Mouse (Mus musculus): ENCODE data around the gene Cldn11. TPM values are rescaled to one million over a fixed set of nuclear protein-coding genes. Genes with fewer than 3 reads are reported as not detected.

Gene Cldn11
- polyA plus RNA-seq, 1 experiment from 2014 or later, result 43.5 TPM

GRCm38 (mm10) chr3:31191402-31191801, 41.7 kb downstream of the Cldn11 start:
- 68% methylated on average over 10 of the region's 10 CpGs for WGBS
- no peak overlapping the region for H3K4me3 ChIP-seq (replicated peaks; ENCODE audit: low read length)
- no peak overlapping the region for H3K27ac ChIP-seq (ENCODE audit: low read length)
- ATAC-seq, result no peak
- H3K4me2 ChIP-seq (ENCODE audit: low read length), result no peak overlapping the region
- H3K9ac ChIP-seq (replicated peaks; ENCODE audit: low read depth, low read length), result no peak overlapping the region
- no peaks in the 10 kb centered on the region for H3K36me3 ChIP-seq (ENCODE audit: control insufficient read depth, insufficient read depth)
- H3K4me1 ChIP-seq (replicated peaks; ENCODE audit: control insufficient read depth, insufficient read depth, low read length), result no peaks in the 10 kb centered on the region
- no peaks in the 10 kb centered on the region for H3K27me3 ChIP-seq (replicated peaks; ENCODE audit: control insufficient read depth, insufficient read depth, low read length)
- H3K9me3 ChIP-seq (ENCODE audit: control insufficient read depth, low read length), result no peaks in the 10 kb centered on the region

GRCm38 (mm10) chr3:31199162-31199877, 49.6 kb downstream of the Cldn11 start:
- Histone ChIP-seq H3K4me2 (ENCODE audit: low read length) (no peak overlapping the region), H3K9ac (replicated peaks; ENCODE audit: low read depth, low read length) (no peak overlapping the region), H3K36me3 (ENCODE audit: control insufficient read depth, insufficient read depth) (no peaks in the 10 kb centered on the region), H3K9me3 (ENCODE audit: control insufficient read depth, low read length) (no peaks in the 10 kb centered on the region; the same call in 1 of the 2 replicates), H3K4me1 (replicated peaks; ENCODE audit: control insufficient read depth, insufficient read depth, low read length) (no peaks in the 10 kb centered on the region), H3K27ac (ENCODE audit: low read length) (no peak overlapping the region), H3K27me3 (replicated peaks; ENCODE audit: control insufficient read depth, insufficient read depth, low read length) (no peaks in the 10 kb centered on the region), H3K4me3 (replicated peaks; ENCODE audit: low read length) (no peak overlapping the region)
- no peak for ATAC-seq
- WGBS, result 87% methylated on average over 17 of the region's 17 CpGs

- Histone ChIP-seq H3K9ac (replicated peaks; ENCODE audit: low read depth, low read length) (no peak overlapping the region), H3K27ac (ENCODE audit: low read length) (no peak overlapping the region), H3K4me1 (replicated peaks; ENCODE audit: control insufficient read depth, insufficient read depth, low read length) (no peaks in the 10 kb centered on the region; the same call in 1 of the 2 replicates), H3K4me3 (replicated peaks; ENCODE audit: low read length) (no peak overlapping the region), H3K9me3 (ENCODE audit: control insufficient read depth, low read length) (no peaks in the 10 kb centered on the region; the same call in 1 of the 2 replicates), H3K27me3 (replicated peaks; ENCODE audit: control insufficient read depth, insufficient read depth, low read length) (no peaks in the 10 kb centered on the region), H3K36me3 (ENCODE audit: control insufficient read depth, insufficient read depth) (no peaks in the 10 kb centered on the region), H3K4me2 (ENCODE audit: low read length) (no peak overlapping the region)
- 93% methylated on average over 11 of the region's 11 CpGs for WGBS
- ATAC-seq, result no peak
Observed at GRCm38 (mm10) chr3:31203947-31204346, 54.2 kb downstream of the Cldn11 start.

GRCm38 (mm10) chr3:31205167-31205566, 55.4 kb downstream of the Cldn11 start:
- H3K27me3 ChIP-seq (replicated peaks; ENCODE audit: control insufficient read depth, insufficient read depth, low read length), result no peaks in the 10 kb centered on the region
- no peak overlapping the region for H3K27ac ChIP-seq (ENCODE audit: low read length)
- 87% methylated on average over 3 of the region's 3 CpGs for whole genome bisulfite sequencing
- no peak overlapping the region for H3K9ac ChIP-seq (replicated peaks; ENCODE audit: low read depth, low read length)
- H3K4me3 ChIP-seq (replicated peaks; ENCODE audit: low read length), result no peak overlapping the region
- peaks cover 4% of the 10 kb centered on the region for H3K4me1 ChIP-seq (replicated peaks; ENCODE audit: control insufficient read depth, insufficient read depth, low read length)
- no peaks in the 10 kb centered on the region; the same call in 1 of the 2 replicates for H3K9me3 ChIP-seq (ENCODE audit: control insufficient read depth, low read length)
- ATAC-seq, result no peak
- no peak overlapping the region for H3K4me2 ChIP-seq (ENCODE audit: low read length)
- no peaks in the 10 kb centered on the region for H3K36me3 ChIP-seq (ENCODE audit: control insufficient read depth, insufficient read depth)

GRCm38 (mm10) chr3:31208046-31208445, 58.3 kb downstream of the Cldn11 start:
- Histone ChIP-seq H3K27ac (ENCODE audit: low read length) (no peak overlapping the region), H3K4me3 (replicated peaks; ENCODE audit: low read length) (no peak overlapping the region), H3K9me3 (ENCODE audit: control insufficient read depth, low read length) (no peaks in the 10 kb centered on the region; the same call in 1 of the 2 replicates), H3K36me3 (ENCODE audit: control insufficient read depth, insufficient read depth) (no peaks in the 10 kb centered on the region), H3K9ac (replicated peaks; ENCODE audit: low read depth, low read length) (no peak overlapping the region), H3K4me2 (ENCODE audit: low read length) (no peak overlapping the region), H3K27me3 (replicated peaks; ENCODE audit: control insufficient read depth, insufficient read depth, low read length) (no peaks in the 10 kb centered on the region), H3K4me1 (replicated peaks; ENCODE audit: control insufficient read depth, insufficient read depth, low read length) (peaks cover 4% of the 10 kb centered on the region)
- ATAC-seq, result no peak
- 88% methylated on average over 4 of the region's 4 CpGs for WGBS

- no peaks in the 10 kb centered on the region for H3K36me3 ChIP-seq (ENCODE audit: control insufficient read depth, insufficient read depth)
- no peaks in the 10 kb centered on the region for H3K27me3 ChIP-seq (replicated peaks; ENCODE audit: control insufficient read depth, insufficient read depth, low read length)
- H3K27ac ChIP-seq (ENCODE audit: low read length), result no peak overlapping the region
- no peak overlapping the region for H3K4me3 ChIP-seq (replicated peaks; ENCODE audit: low read length)
- peaks cover 4% of the 10 kb centered on the region for H3K4me1 ChIP-seq (replicated peaks; ENCODE audit: control insufficient read depth, insufficient read depth, low read length)
- no peak overlapping the region for H3K4me2 ChIP-seq (ENCODE audit: low read length)
- no peak for ATAC-seq
- no peaks in the 10 kb centered on the region; the same call in 1 of the 2 replicates for H3K9me3 ChIP-seq (ENCODE audit: control insufficient read depth, low read length)
- 25% methylated on average over 6 of the region's 6 CpGs for WGBS
- no peak overlapping the region for H3K9ac ChIP-seq (replicated peaks; ENCODE audit: low read depth, low read length)
Observed at GRCm38 (mm10) chr3:31208458-31208994, 58.8 kb downstream of the Cldn11 start.

GRCm38 (mm10) chr3:31209001-31209400, 59.3 kb downstream of the Cldn11 start:
- H3K4me3 ChIP-seq (replicated peaks; ENCODE audit: low read length), result 0 out of 2 replicates have a peak overlapping the region, but pooled peaks have one; percentile 17

GRCm38 (mm10) chr3:31212205-31213038, 62.7 kb downstream of the Cldn11 start:
- no peak overlapping the region for H3K4me2 ChIP-seq (ENCODE audit: low read length)
- H3K27me3 ChIP-seq (replicated peaks; ENCODE audit: control insufficient read depth, insufficient read depth, low read length), result no peaks in the 10 kb centered on the region
- no peak overlapping the region; the same call in 1 of the 2 replicates for H3K27ac ChIP-seq (ENCODE audit: low read length)
- WGBS, result 69% methylated on average over 9 of the region's 9 CpGs
- no peak for ATAC-seq
- no peak overlapping the region for H3K9ac ChIP-seq (replicated peaks; ENCODE audit: low read depth, low read length)
- H3K36me3 ChIP-seq (ENCODE audit: control insufficient read depth, insufficient read depth), result no peaks in the 10 kb centered on the region
- H3K9me3 ChIP-seq (ENCODE audit: control insufficient read depth, low read length), result no peaks in the 10 kb centered on the region
- H3K4me1 ChIP-seq (replicated peaks; ENCODE audit: control insufficient read depth, insufficient read depth, low read length), result peaks cover 4% of the 10 kb centered on the region
- no peak overlapping the region for H3K4me3 ChIP-seq (replicated peaks; ENCODE audit: low read length)

More at GRCm38 (mm10) chr3:31209001-31209400, 59.3 kb downstream of the Cldn11 start:
- peaks cover 4% of the 10 kb centered on the region for H3K4me1 ChIP-seq (replicated peaks; ENCODE audit: control insufficient read depth, insufficient read depth, low read length)
- H3K9me3 ChIP-seq (ENCODE audit: control insufficient read depth, low read length), result no peaks in the 10 kb centered on the region; the same call in 1 of the 2 replicates
- no peaks in the 10 kb centered on the region for H3K27me3 ChIP-seq (replicated peaks; ENCODE audit: control insufficient read depth, insufficient read depth, low read length)
- 12% methylated on average over 19 of the region's 19 CpGs for WGBS
- H3K36me3 ChIP-seq (ENCODE audit: control insufficient read depth, insufficient read depth), result no peaks in the 10 kb centered on the region
- no peak overlapping the region for H3K27ac ChIP-seq (ENCODE audit: low read length)
- ATAC-seq, result no peak; the same call in 1 of the 2 replicates
- H3K9ac ChIP-seq (replicated peaks; ENCODE audit: low read depth, low read length), result no peak overlapping the region
- peak overlapping the region; percentile 37 for H3K4me2 ChIP-seq (ENCODE audit: low read length)

- H3K9me3 ChIP-seq (ENCODE audit: control insufficient read depth, low read length), result no peaks in the 10 kb centered on the region
- H3K4me1 ChIP-seq (replicated peaks; ENCODE audit: control insufficient read depth, insufficient read depth, low read length), result peaks cover 4% of the 10 kb centered on the region
- no peak overlapping the region for H3K9ac ChIP-seq (replicated peaks; ENCODE audit: low read depth, low read length)
- H3K27ac ChIP-seq (ENCODE audit: low read length), result no peak overlapping the region
- H3K4me3 ChIP-seq (replicated peaks; ENCODE audit: low read length), result no peak overlapping the region
- H3K27me3 ChIP-seq (replicated peaks; ENCODE audit: control insufficient read depth, insufficient read depth, low read length), result no peaks in the 10 kb centered on the region
- H3K36me3 ChIP-seq (ENCODE audit: control insufficient read depth, insufficient read depth), result no peaks in the 10 kb centered on the region
- 13% methylated on average over 3 of the region's 3 CpGs for WGBS
- ATAC-seq, result peak; percentile 77
- H3K4me2 ChIP-seq (ENCODE audit: low read length), result no peak overlapping the region
Observed at GRCm38 (mm10) chr3:31213802-31214201, 64.1 kb downstream of the Cldn11 start.
